Mouse (Mus musculus) heart, postnatal 0 days (tissue): Measurements from ENCODE around the gene Upp2. TPM values are rescaled to one million over a fixed set of nuclear protein-coding genes. Genes with fewer than 3 reads are reported as not detected.

ENCODE experiments used
- ATAC-seq: fragments of 200-750 bp; cut with Nextera tagmentation; 2 replicates; pipeline ENCODE4 v1.8.0; 2017; ENCODE audit warnings: low read depth, moderate number of reproducible peaks, moderate library complexity; ENCODE audit not compliant: insufficient read depth
- DNase-seq: peaks from one replicate; pipeline ENCODE4 v3.0.0-alpha.2; 2016; ENCODE audit warnings: low spot score
- H3K27ac ChIP-seq: fragments of 300-500 bp; sonication (generic); 2 replicates; pipeline ENCODE4 v1.5.1; 2014; ENCODE audit warnings: low read depth, mild to moderate bottlenecking
- H3K27me3 ChIP-seq: fragments of 300-500 bp; sonication (generic); 2 replicates; pipeline ENCODE4 v1.6.1; 2014; ENCODE audit warnings: low read length, mixed read lengths; ENCODE audit not compliant: control insufficient read depth, insufficient read depth
- H3K36me3 ChIP-seq: fragments of 300-500 bp; sonication (generic); replicated peaks from 2 replicates; pipeline ENCODE4 v1.6.1; 2014; ENCODE audit warnings: low read length, mixed read lengths; ENCODE audit not compliant: control insufficient read depth, insufficient read depth
- H3K4me1 ChIP-seq: fragments of 300-500 bp; sonication (generic); 2 replicates; pipeline ENCODE4 v1.6.1; 2014; ENCODE audit warnings: antibody characterized with exemption; ENCODE audit not compliant: control insufficient read depth, insufficient read depth
- H3K4me2 ChIP-seq: fragments of 300-500 bp; sonication (generic); 2 replicates; pipeline ENCODE4 v1.6.1; 2014; ENCODE audit warnings: low read depth, mild to moderate bottlenecking, low read length, moderate library complexity
- H3K4me3 ChIP-seq: fragments of 300-500 bp; sonication (generic); 2 replicates; pipeline ENCODE4 v1.5.1; 2014; ENCODE audit warnings: low read depth, low read length
- H3K9ac ChIP-seq: fragments of 300-500 bp; sonication (generic); replicated peaks from 2 replicates; pipeline ENCODE4 v1.6.1; 2014; ENCODE audit warnings: low read depth, low read length, mixed read lengths
- H3K9me3 ChIP-seq: fragments of 300-500 bp; sonication (generic); replicated peaks from 2 replicates; pipeline ENCODE4 v1.6.1; 2016; ENCODE audit warnings: low read length; ENCODE audit not compliant: control insufficient read depth
- CTCF ChIP-seq: IDR thresholded peaks from 2 replicates; pipeline ENCODE4 v1.5.1; 2016; ENCODE audit warnings: antibody characterized with exemption, control low read depth, low read depth
- EP300 ChIP-seq: IDR thresholded peaks from 2 replicates; pipeline ENCODE4 v1.6.1; 2016; ENCODE audit warnings: antibody characterized with exemption, low read depth
- WGBS: fragments of 180-500 bp; shearing (Covaris S2); extraction: QIAGEN DNeasy Blood & Tissue Kit; methylation state at CpG from one replicate; pipeline ENCODE4 v1.1.7; 2014; 5-methylcytosine and 5-hydroxymethylcytosine counted together
- polyA plus RNA-seq: library from polyadenylated mRNA; unstranded; fragments of >200 nt; fragmentation: Nextera tagmentation; extraction: Ambion mirVana; gene quantifications from 2 replicates; pipeline ENCODE4 v1.2.1, GENCODE M21; 2015
- total RNA-seq: library from RNA; depleted of rRNA; stranded (reverse); fragments of >200 nt; gene quantifications from 2 replicates; pipeline ENCODE4 v1.2.3, GENCODE M21; 2014; ENCODE audit warnings: low replicate concordance

Upp2 gene
- total and polyA plus RNA-seq, 2 experiments from 2014 or later, result 0.92 to 4.3 TPM

DNA sequence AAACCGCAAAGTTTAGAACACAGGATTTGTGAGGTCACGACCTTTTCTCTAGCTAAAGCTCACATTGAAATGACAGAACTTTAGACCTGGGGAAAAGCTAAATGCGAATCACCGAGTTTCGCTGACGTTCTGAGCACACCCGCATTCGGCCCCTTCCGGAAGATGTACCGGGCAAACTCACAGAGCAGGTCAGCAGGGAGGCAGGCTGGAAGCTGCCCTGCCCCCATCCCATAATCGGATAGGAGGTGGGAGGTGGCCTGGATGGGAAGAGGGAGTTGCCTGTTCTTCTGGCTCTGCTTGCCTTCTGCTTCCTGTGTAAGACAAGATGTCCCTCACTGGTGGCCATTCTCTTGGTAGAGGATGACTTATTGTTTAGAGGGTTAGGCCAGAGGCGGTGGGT, 112.9 kb downstream of the Upp2 start:
- DNase-seq (no peak), ATAC-seq (no peak)
- no peaks in the 10 kb centered on the region for H3K4me1 ChIP-seq
- no peaks in the 10 kb centered on the region for H3K27me3 ChIP-seq
- H3K27ac ChIP-seq, result no peak overlapping the region
- H3K9me3 ChIP-seq, result no peaks in the 10 kb centered on the region
- WGBS, result 76% methylated on average over 12 of the region's 12 CpGs
- H3K9ac ChIP-seq, result no peak overlapping the region
- no peak overlapping the region for H3K4me2 ChIP-seq
- H3K4me3 ChIP-seq, result no peak overlapping the region
- H3K36me3 ChIP-seq, result no peaks in the 10 kb centered on the region
- no peak for TF ChIP-seq CTCF
- no peak for TF ChIP-seq EP300

DNA sequence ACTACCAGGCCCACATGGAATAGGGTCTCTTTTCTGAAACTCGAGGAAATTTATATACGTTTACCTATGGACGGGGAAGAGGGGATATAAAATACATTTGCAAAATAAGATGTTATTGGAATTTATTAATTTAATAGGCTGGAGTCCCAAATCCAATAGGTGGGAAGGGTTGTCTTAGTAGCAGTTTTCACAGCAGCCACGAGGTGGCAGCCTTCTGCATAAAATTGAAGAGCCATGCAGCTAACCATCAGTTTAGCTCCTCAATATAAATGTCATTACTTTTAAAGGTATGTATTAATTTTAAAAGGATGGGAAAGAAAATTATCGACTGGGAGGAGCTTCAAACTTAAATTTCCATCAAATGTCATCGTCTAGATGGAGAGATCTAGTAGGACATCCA, 113.7 kb downstream of the Upp2 start:
- ATAC-seq, result no peak
- WGBS, result 26% methylated on average over 6 of the region's 6 CpGs

GRCm38 (mm10) chr2:58681394-58681793, 114.3 kb downstream of the Upp2 start:
- H3K4me2 ChIP-seq, result no peak overlapping the region

More for the DNA sequence above, 113.7 kb downstream of the Upp2 start:
- H3K9me3 ChIP-seq, result no peaks in the 10 kb centered on the region
- no peak overlapping the region for H3K9ac ChIP-seq
- no peaks in the 10 kb centered on the region for H3K27me3 ChIP-seq
- DNase-seq, result peak; percentile 55
- H3K36me3 ChIP-seq, result no peaks in the 10 kb centered on the region
- H3K4me3 ChIP-seq, result no peak overlapping the region
- TF ChIP-seq CTCF (peak; percentile 71), EP300 (no peak)
- no peaks in the 10 kb centered on the region for H3K4me1 ChIP-seq
- no peak overlapping the region for H3K27ac ChIP-seq
- no peak overlapping the region for H3K4me2 ChIP-seq

GRCm38 (mm10) chr2:58697501-58697900, 130.4 kb downstream of the Upp2 start:
- 55% methylated on average over 8 of the region's 8 CpGs for WGBS
- TF ChIP-seq CTCF, result no peak
- TF ChIP-seq EP300, result no peak
- ATAC-seq, result no peak; the same call in 1 of the 2 replicates
- Histone ChIP-seq H3K4me2 (no peak overlapping the region), H3K9me3 (no peaks in the 10 kb centered on the region), H3K27me3 (no peaks in the 10 kb centered on the region), H3K4me3 (no peak overlapping the region), H3K27ac (no peak overlapping the region), H3K4me1 (peaks cover 5% of the 10 kb centered on the region; the same call in 1 of the 2 replicates), H3K36me3 (no peaks in the 10 kb centered on the region), H3K9ac (no peak overlapping the region)
- DNase-seq, result no peak

More at GRCm38 (mm10) chr2:58681394-58681793, 114.3 kb downstream of the Upp2 start:
- Histone ChIP-seq H3K27ac (no peak overlapping the region), H3K27me3 (no peaks in the 10 kb centered on the region), H3K4me3 (no peak overlapping the region), H3K4me1 (no peaks in the 10 kb centered on the region), H3K9ac (no peak overlapping the region), H3K9me3 (no peaks in the 10 kb centered on the region), H3K36me3 (no peaks in the 10 kb centered on the region)
- ATAC-seq, result no peak
- WGBS, result 62% methylated on average over 3 of the region's 3 CpGs
- DNase-seq, result no peak
- TF ChIP-seq EP300, result no peak
- TF ChIP-seq CTCF, result no peak

- Histone ChIP-seq H3K27ac (no peak overlapping the region), H3K27me3 (no peaks in the 10 kb centered on the region), H3K9ac (no peak overlapping the region), H3K4me1 (peaks cover 5% of the 10 kb centered on the region; the same call in 1 of the 2 replicates), H3K4me3 (no peak overlapping the region), H3K36me3 (no peaks in the 10 kb centered on the region), H3K9me3 (no peaks in the 10 kb centered on the region), H3K4me2 (no peak overlapping the region)
- ATAC-seq (peak; percentile 79; the same call in 1 of the 2 replicates), DNase-seq (peak; percentile 75)
- WGBS, result 31% methylated on average over 5 of the region's 5 CpGs
- peak; percentile 89 for TF ChIP-seq CTCF
- no peak for TF ChIP-seq EP300
Observed at GRCm38 (mm10) chr2:58699931-58700330, 132.8 kb downstream of the Upp2 start.

GRCm38 (mm10) chr2:58700354-58700753, 133.3 kb downstream of the Upp2 start:
- H3K4me2 ChIP-seq, result no peak overlapping the region
- no peak overlapping the region for H3K27ac ChIP-seq
- 67% methylated on average over 7 of the region's 7 CpGs for WGBS
- peaks cover 5% of the 10 kb centered on the region; the same call in 1 of the 2 replicates for H3K4me1 ChIP-seq
- no peaks in the 10 kb centered on the region for H3K9me3 ChIP-seq
- TF ChIP-seq EP300, result no peak
- TF ChIP-seq CTCF, result no peak
- DNase-seq (no peak), ATAC-seq (no peak)
- no peak overlapping the region for H3K4me3 ChIP-seq
- no peaks in the 10 kb centered on the region for H3K27me3 ChIP-seq
- H3K36me3 ChIP-seq, result no peaks in the 10 kb centered on the region
- H3K9ac ChIP-seq, result no peak overlapping the region
